Mouse (Mus musculus) bone marrow, adult 2 months (tissue): ENCODE data around the gene Col16a1. TPM values are rescaled to one million over a fixed set of nuclear protein-coding genes. Genes with fewer than 3 reads are reported as not detected.

Experiments
- H3K27ac ChIP-seq: fragments of 200-500 bp; 2 replicates; pipeline ENCODE4 v1.5.1; 2012; ENCODE audit warnings: low read depth, mild to moderate bottlenecking, control low read depth, inconsistent platforms, low read length; ENCODE audit not compliant: control insufficient read depth, poor library complexity, insufficient read depth
- H3K4me1 ChIP-seq: fragments of 200-500 bp; 2 replicates; pipeline ENCODE4 v1.6.1; 2011; ENCODE audit warnings: low read length; ENCODE audit not compliant: control insufficient read depth, insufficient read depth
- H3K4me3 ChIP-seq: fragments of 200-500 bp; replicated peaks from 2 replicates; pipeline ENCODE3; 2011; ENCODE audit warnings: mild to moderate bottlenecking, low read depth, low read length, control low read depth; ENCODE audit not compliant: control insufficient read depth
- CTCF ChIP-seq: fragments of 200-500 bp; IDR thresholded peaks from 2 replicates; pipeline ENCODE4 v1.5.1; 2011; ENCODE audit warnings: low read length, control low read depth; ENCODE audit not compliant: control insufficient read depth, insufficient read depth
- POLR2A ChIP-seq: fragments of 200-500 bp; IDR thresholded peaks from 2 replicates; pipeline ENCODE4 v1.6.1; 2011; ENCODE audit warnings: low read depth, mild to moderate bottlenecking, control low read depth, low read length, borderline replicate concordance; ENCODE audit not compliant: control insufficient read depth
- WGBS: fragments of 180-500 bp; shearing (Covaris S2); methylation state at CpG from one replicate; pipeline ENCODE4 v1.1.7; 2018; 5-methylcytosine and 5-hydroxymethylcytosine counted together
- polyA plus RNA-seq: library from polyadenylated mRNA; stranded (reverse); fragments of >200 nt; gene quantifications from 2 replicates; pipeline ENCODE4 v1.2.4, GENCODE M21; 2011; ENCODE audit warnings: low replicate concordance; ENCODE audit not compliant: missing spikeins, insufficient read depth, insufficient read length

Col16a1 gene
- 3.9 and 8.8 TPM in 2 replicates for polyA plus RNA-seq

DNA sequence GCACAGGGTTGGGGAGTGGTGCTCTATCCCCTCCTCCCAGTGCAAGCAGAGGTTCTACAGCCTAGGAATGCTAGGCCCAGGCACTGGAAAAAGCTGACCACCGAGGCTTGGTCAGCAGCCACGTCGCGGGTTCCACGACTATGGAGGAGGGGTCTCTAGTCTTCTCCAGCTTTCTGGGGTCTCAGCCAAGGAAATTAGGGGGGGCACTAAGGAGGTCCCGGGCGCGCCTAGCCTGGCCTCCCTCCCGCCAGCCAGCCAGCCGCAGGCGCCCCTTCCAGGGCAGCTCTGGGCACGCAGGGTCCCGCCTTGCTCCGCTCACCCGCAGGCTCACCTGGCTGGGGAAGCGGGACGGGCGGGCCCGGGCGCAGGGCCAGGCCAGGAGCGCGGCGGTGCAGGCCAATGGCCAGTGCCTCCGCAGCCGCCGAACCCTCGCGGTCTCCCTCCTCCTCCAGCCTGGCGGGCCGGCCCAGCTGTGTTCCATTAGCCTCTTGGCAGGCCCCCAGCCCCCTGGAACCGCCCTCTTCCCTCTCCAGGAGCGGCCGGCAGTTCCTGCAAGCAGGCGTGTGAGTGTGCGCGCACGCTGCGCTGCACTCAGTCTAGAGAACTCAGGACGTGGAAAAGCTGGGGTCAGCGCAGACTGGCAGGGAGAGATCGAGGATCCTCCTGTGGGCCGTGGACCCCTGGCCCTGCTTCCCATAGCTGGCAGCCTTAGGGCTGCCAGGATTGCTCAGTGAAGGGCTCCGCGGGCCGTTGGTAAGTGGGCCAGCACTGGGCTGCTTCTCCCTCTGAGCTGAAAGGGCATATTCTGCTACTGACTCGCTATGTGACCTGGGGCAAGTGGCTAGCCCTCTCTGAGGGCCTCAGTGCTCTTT, at the start of gene Col16a1:
Gene Col16a1 (plus strand): TSS at position 510 of the 872 bp plus-strand sequence.
- peaks cover 2% of the 10 kb centered on the region; the same call in 1 of the 2 replicates for H3K4me1 ChIP-seq
- TF ChIP-seq POLR2A (no peak), CTCF (no peak)
- 6% methylated on average over 46 of the region's 46 CpGs for WGBS
- H3K4me3 ChIP-seq = no peak within 1 kb of the TSS
- H3K27ac ChIP-seq = no peak within 1 kb of the TSS; the same call in 1 of the 2 replicates

DNA sequence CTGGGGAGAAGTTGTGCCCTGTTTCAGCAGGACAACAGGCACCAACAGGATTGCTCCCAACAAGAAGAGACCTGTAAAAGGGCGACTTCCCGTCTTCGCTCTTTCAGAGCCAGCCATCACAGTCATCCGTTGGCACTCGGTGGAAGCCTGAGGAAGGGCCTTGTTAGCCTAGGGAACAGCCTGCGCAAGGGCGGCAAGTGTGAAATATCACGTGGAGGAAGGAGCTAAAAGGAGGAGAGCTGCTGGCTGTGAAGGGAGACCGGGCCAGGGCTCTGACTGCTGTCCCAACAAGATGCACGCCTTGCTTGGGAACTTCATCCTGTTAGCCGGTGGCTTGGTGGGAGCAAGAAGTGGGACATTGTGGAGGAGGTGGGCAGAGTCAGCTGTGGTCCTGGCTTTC, 49.5 kb upstream of the Col16a1 start:
- Histone ChIP-seq H3K4me3 (no peak overlapping the region), H3K4me1 (no peaks in the 10 kb centered on the region), H3K27ac (no peak overlapping the region)
- WGBS = 60% methylated on average over 11 of the region's 11 CpGs
- TF ChIP-seq POLR2A (no peak), CTCF (no peak)

DNA sequence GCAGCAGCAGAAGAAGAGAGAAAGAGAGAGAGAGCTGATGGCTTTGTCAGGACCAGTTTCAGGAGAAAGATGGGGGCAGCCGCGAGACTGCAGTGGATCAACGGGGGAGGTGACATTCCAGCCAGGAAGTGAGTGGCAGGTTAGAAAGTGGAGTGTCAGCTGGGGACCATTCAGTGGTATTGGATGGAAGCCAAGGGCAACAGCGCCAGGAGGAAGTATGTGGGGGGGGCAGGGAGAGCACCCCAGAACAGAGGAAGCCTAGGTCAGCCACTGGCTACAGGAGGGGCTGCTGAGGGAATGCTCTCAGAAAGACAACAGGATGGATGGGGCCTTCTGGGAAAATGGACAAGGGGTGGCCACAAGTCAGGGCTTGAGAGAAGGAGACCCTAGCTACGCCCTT, 45.9 kb upstream of the Col16a1 start:
- Histone ChIP-seq H3K4me3 (no peak overlapping the region), H3K4me1 (no peaks in the 10 kb centered on the region), H3K27ac (no peak overlapping the region)
- TF ChIP-seq CTCF (no peak), POLR2A (no peak)
- WGBS = 17% methylated on average over 5 of the region's 5 CpGs

DNA sequence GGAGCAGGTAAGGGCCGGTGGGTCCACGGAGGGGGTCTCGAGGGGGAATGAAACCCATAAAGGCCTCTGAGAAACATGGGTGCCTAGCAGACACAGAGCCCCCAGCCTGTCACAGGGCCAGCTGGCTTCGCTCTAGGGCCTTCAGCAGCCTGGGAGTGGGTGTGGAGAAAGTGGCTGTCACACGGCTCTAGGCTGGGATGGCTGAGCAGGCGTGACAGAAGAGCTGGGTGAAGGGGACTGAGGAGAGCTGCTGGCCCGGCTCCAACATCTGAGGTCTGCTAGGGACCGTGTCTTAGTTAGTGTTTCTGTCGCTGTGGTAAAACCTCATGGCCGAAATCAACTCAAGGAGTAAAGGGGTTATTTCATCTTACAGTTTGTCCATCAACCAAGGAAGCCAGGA, 45.5 kb upstream of the Col16a1 start:
- no peak overlapping the region for H3K27ac ChIP-seq
- WGBS = 60% methylated on average over 10 of the region's 10 CpGs
- peaks cover 1% of the 10 kb centered on the region for H3K4me1 ChIP-seq
- H3K4me3 ChIP-seq = no peak overlapping the region
- TF ChIP-seq CTCF (no peak), POLR2A (no peak)

DNA sequence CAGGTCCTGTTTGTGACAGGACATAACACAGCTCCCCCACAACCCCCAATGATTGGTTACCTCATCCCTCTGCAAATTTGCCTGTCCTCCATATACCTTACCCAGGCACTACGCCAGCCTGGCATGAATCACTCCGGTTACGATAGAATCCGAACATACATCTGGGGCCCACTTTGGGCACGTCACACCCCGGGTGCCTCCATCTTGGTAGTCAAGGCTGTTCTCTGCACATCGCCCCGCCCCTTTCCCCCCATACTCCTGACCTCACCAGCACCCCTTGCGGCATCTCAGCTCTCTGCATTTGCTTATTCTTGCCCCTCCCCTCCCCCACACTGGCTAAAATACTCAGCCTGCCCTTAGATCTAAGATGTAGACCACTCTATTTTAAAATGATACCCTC, 42.0 kb upstream of the Col16a1 start:
- WGBS = 62% methylated on average over 9 of the region's 9 CpGs
- TF ChIP-seq POLR2A (no peak), CTCF (no peak)
- Histone ChIP-seq H3K27ac (no peak overlapping the region), H3K4me1 (peaks cover 1% of the 10 kb centered on the region), H3K4me3 (no peak overlapping the region)

DNA sequence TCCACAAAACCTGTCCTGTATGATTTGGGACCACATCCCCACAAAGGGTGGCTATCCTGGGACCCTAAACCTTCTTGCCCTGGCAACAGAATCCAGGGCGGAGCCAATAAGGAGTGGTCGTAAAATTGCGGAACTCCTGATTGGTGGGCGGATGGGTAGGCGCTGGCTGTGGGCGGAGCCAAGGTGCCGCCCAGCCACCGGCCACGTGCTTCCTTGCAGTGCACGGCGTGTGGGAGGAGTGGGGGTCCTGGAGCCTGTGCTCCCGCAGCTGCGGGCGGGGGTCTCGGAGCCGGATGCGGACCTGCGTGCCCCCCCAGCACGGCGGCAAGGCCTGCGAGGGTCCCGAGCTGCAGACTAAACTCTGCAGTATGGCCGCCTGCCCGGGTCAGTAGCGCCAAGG, 41.1 kb upstream of the Col16a1 start:
- peaks cover 1% of the 10 kb centered on the region for H3K4me1 ChIP-seq
- no peak overlapping the region for H3K4me3 ChIP-seq
- no peak for TF ChIP-seq POLR2A
- 10% methylated on average over 25 of the region's 25 CpGs for WGBS
- no peak overlapping the region for H3K27ac ChIP-seq

DNA sequence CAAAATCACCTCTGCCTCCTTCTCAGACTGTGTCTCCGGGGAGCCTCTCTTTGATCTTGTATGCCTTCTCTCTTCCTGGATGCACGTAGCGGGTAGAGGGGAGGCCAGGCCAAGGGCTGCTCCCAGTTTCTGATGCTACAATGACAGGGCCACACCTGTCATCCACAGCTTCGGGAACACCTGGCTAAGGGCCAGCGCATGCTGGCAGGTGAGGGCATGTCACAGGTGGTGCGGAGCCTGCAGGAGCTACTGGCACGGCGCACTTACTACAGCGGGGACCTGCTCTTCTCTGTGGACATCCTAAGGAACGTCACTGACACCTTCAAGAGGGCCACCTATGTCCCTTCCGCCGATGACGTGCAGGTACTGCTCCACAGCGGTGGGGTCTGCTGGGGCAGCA, 38.6 kb upstream of the Col16a1 start:
- Histone ChIP-seq H3K27ac (no peak overlapping the region), H3K4me3 (no peak overlapping the region), H3K4me1 (peaks cover 1% of the 10 kb centered on the region)
- 75% methylated on average over 14 of the region's 14 CpGs for WGBS
- TF ChIP-seq POLR2A (no peak), CTCF (no peak)

DNA sequence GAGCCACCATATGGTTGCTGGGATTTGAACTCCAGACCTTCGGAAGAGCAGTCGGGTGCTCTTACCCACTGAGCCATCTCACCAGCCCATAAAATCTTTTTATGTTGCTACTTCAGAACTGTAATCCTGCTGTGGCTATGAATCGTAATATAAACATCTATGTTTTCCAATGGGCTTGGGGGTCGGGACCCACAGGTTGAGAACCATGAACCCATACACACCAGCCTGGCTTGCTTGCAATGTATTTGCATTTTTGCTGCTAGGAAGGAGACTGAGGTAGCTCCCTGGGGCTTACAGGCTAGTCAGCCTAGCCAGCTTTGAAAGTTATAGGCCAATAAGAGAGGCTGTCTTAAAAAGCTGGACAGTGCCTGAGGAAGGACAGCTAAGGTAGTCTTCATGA, 36.9 kb upstream of the Col16a1 start:
- no peak overlapping the region for H3K4me3 ChIP-seq
- 76% methylated on average over 4 of the region's 4 CpGs for WGBS
- no peak for TF ChIP-seq POLR2A
- no peak for TF ChIP-seq CTCF
- H3K27ac ChIP-seq = no peak overlapping the region
- peaks cover 1% of the 10 kb centered on the region for H3K4me1 ChIP-seq

DNA sequence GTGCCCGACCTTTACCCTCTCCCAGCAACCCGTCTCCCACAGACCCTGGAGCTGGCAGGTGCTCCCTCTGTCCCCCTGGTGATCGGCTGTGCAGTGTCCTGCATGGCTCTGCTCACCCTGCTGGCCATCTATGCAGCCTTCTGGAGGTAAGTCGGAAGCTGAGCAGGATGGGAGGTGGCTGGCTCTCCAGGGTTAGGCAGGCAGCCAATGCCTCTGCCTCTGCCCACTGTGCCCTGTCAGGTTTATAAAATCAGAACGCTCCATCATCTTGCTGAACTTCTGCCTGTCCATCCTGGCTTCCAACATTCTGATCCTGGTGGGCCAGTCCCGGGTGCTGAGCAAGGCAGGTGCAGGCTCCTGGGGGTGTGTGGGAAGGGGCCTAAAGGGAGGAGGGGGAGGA, 35.4 kb upstream of the Col16a1 start:
- WGBS = 66% methylated on average over 6 of the region's 6 CpGs
- no peaks in the 10 kb centered on the region for H3K4me1 ChIP-seq
- no peak overlapping the region for H3K4me3 ChIP-seq
- no peak for TF ChIP-seq POLR2A
- no peak for TF ChIP-seq CTCF
- no peak overlapping the region for H3K27ac ChIP-seq
